Mouse (Mus musculus) brain, embryonic 14.5 days (tissue): ENCODE measurements around the gene Tst. TPM values are rescaled to one million over a fixed set of nuclear protein-coding genes. Genes with fewer than 3 reads are reported as not detected.

Experiments used
- DNase-seq: peaks from one replicate; pipeline ENCODE4 v3.0.0-alpha.2; 2011; ENCODE audit warnings: low read depth
- CTCF ChIP-seq: fragments of 200-500 bp; IDR thresholded peaks from 2 replicates; pipeline ENCODE4 v1.5.1; 2012; ENCODE audit warnings: inconsistent platforms, mild to moderate bottlenecking, moderate library complexity, borderline replicate concordance; ENCODE audit not compliant: insufficient read depth, insufficient read length; ENCODE audit errors: extremely low read depth
- POLR2A ChIP-seq: fragments of 200-500 bp; IDR thresholded peaks from 2 replicates; pipeline ENCODE4 v1.6.1; 2012; ENCODE audit warnings: mild to moderate bottlenecking, inconsistent platforms, borderline replicate concordance; ENCODE audit not compliant: poor library complexity, insufficient read depth, insufficient read length, severe bottlenecking; ENCODE audit errors: extremely low read depth
- polyA plus RNA-seq: library from polyadenylated mRNA; depleted of rRNA; stranded (reverse); fragments of >200 nt; gene quantifications from 2 replicates; pipeline ENCODE4 v1.2.3, GENCODE M21; 2012

The Tst gene
- polyA plus RNA-seq, 1 experiment, result 12.4 TPM

DNA sequence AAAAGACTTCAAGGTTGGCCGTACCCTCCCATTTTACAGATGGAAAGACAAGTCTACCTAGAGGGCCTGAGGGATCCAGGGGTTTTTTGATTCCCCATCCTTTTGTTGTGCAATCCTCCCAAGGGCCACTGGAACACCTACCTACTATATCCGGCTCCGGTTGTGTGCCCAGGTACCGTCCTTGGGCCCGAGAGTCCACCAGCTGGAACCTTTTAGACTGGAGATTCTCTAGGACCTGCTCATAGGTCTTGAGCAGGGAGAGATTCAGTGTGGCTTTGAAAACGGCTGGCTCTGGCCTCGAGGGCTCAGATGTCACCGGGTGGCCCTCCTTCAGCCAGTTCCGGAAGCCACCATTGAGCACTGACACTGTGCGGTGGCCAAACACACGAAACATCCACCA, 609 bp downstream of the Tst start:
- TF ChIP-seq CTCF (no peak), POLR2A (no peak)
- no peak for DNase-seq

DNA sequence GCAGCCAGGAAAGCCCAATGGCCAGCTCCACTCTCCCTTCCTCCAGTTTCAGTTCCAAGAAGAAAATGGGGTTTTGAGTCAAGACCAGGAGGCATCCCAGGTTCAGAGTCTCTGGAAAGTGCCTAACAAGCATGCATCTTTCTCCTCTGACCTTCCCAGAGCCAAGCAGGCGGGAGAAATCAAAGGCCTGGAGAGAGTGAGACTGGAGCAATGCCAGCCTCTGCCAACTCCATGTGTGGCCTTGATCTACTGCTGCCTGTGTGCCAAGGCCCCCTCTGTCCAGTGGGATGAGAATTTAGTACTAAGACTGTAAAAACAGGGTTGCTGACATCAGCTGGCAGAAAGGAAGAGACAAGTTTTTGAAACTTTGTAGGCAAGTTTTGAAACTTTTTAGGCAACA, 1.8 kb downstream of the Tst start:
- peak; percentile 81 for DNase-seq
- TF ChIP-seq POLR2A (no peak), CTCF (no peak)

GRCm38 (mm10) chr15:78403301-78403741, 2.4 kb downstream of the Tst start:
- TF ChIP-seq POLR2A (no peak), CTCF (no peak)
- DNase-seq, result no peak

DNA sequence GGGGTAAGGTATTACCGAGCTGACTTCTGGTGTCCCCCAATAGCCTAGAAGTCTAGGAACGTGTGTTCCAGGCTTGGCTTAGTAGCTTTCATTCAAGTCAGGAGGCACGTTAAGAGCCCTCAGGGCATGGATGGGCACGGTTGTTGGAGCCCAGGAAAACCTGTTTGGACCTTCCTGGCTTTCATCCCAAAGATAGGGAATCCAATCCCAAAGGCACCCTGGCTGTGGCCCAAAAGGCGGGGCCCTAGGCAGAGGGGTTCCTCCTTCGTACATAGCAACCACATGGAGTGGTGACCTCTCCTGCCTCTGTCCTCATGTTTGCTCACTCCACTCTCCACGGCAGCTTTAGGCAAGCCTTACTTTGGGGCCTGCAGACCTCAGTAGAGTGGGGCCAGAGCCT, 3.3 kb downstream of the Tst start:
- TF ChIP-seq CTCF (no peak), POLR2A (no peak)

DNA sequence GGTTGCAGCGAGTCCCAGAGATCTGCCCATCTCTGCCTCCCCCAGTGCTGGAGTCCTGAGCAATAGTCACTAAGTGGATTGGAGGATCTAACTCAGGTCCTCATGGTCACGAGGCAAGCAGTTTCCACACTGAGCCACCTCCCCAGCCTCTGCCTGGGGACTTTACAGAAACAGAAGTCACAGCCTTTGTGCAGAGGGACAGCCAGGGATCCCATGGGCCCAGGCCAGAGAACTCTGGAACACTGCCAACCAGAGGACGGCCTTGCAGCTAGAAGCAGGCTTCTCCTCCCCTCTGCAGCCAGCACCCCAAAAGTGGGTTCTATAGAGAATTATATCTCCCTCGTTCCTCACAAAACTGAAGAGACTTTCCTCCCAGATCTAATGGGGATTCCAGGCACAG, 3.8 kb downstream of the Tst start:
- peak; percentile 50 for DNase-seq
- TF ChIP-seq POLR2A (no peak), CTCF (no peak)

More for the DNA sequence above, 3.3 kb downstream of the Tst start:
- DNase-seq, result no peak

DNA sequence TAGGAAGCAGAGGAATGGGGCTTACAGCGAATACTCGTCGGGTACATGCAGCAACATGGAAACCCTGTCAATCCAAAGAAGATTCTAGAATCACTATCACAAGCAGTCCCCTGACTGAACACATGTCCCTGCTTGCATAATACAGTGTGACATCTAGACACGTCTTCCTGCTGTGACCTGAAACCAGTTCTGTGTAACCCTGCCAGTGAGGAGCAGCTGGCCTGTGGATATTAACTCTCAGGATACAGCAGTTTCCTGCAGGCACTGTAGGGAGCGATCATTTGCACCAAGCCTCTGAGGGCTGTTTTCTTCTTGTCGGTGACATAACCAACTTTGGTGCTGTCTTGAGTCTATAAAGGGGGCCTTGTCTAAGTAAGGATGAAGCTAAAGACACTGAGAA, 4.4 kb downstream of the Tst start:
- TF ChIP-seq POLR2A (no peak), CTCF (no peak)
- DNase-seq, result no peak

DNA sequence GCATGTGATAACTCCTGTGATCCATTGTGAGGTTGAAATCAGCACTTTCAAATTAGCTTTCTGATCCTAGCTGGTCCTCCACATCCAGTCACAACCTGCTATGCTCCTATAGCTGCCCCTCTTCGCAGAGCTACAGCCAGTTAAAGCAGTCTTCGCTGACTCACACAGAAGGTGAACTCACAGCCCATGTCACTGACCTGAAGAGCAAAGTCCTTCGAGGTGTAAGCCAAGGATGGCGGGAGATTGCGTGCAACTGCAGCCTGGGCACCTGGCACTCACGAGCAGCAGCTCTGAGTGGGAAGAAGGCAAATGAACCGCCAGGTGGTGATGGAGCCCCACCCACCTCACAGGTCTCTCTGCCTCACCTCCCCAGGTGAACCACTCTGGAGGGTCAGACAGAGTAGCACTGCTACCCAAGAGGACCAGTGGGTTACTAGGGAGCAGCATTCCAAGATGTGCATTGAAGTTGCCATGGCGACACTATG, 10.2 kb downstream of the Tst start, which contains the start of gene Tex33:
Gene Tex33 (minus strand): TSS at position 435 of the 485 bp plus-strand sequence.
- no peak for TF ChIP-seq POLR2A
- no peak for TF ChIP-seq CTCF
- no peak for DNase-seq

DNA sequence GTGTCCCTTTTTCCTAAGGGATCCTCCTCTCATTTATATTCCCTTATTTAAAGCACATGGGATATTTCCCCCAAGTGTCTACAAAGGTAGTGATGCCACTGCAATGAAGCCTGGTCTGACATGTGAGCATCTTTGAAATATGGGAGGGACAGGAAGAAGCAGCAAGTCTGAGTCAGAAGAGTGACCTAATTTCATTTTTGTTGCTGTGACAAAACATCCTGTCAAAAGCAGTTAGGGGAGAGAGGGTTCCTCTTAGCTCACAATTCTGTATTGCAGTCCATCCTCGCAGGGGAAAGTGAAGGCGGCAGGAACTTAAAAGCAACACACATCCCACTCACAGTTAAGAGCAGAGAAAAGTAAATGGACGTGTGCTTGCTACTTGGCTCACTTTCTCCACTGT, 14.9 kb downstream of the Tst start:
- DNase-seq, result no peak
- TF ChIP-seq POLR2A, result no peak
- no peak for TF ChIP-seq CTCF

DNA sequence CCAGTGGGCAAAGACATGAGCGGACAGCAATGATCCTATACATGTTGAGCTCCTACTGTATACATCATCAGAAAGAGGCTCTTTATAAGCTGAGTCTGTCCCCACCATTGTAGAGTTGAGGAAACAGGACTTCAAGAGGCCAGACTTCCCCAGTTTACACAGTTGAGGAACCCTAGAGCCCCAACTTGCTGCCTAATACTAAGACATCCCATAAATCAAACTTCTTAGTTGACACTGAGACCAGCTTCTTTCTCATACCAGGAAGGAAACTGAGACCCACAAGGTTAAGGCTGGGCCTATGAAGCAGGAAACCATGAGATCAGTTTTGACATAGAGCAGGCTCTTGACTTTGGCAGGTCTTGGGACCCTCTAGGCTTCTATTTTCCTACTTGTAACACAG, 20.1 kb downstream of the Tst start:
- DNase-seq, result no peak
- TF ChIP-seq POLR2A (no peak), CTCF (no peak)

DNA sequence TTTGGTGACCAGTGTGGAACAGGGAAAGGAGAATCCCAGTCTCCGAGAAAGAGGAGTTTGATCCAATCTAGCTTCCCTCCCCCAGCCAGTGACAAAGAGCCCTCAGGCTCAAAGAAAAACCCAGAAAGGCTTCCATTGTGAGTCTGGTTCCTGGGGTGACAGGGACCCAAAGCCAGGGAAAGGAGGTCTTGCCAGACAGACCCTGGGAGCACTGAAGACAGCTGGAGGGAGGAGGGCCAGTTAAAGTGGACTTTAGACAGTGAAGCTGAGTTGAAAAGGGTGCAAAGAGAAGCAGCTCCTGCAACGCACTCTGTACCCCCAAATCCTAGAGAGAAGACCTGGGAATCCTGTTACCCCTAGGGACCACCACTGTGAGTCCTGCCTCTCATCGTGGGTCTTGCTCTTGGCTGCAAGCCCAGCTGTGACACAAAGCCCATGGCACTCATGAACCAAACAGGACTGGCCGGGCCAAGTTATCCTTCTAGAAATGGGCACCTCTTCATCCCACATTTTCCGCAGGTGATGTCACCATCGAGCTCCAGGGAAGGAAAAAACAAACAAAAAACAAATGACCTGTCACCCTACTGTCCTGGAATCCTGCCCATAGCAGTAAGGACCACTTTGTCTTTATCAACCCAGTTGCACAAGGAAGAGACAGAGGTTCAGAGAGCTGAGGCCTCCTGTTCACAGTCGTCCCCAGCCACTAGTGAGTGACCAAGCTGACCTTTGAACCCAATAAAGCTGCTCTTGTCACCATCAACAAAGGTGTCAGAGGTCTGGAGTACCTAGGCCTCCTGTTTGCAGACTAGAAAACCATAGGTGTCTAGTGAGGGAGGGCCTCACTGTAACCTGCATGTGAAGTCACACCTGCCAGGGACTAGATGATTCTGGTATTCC, 21.2 kb downstream of the Tst start:
- no peak for TF ChIP-seq POLR2A
- no peak for TF ChIP-seq CTCF
- peak; percentile 83 for DNase-seq

- no peak for TF ChIP-seq CTCF
- TF ChIP-seq POLR2A, result no peak
Measured at GRCm38 (mm10) chr15:78383450-78384219, 22.1 kb downstream of the Tst start.

More at GRCm38 (mm10) chr15:78383450-78384219, 22.1 kb downstream of the Tst start:
- DNase-seq, result peak; percentile 89
